Mouse (Mus musculus) lung, embryonic 15.5 days (tissue): ENCODE data around the gene Fbrs. TPM values are rescaled to one million over a fixed set of nuclear protein-coding genes. Genes with fewer than 3 reads are reported as not detected.
"Not testable (repeated sequence)": the region's sequence is repeated elsewhere in the genome, so short reads cannot be mapped to it uniquely, and the experiment has no call there.

Source experiments
- ATAC-seq: fragments of 200-750 bp; cut with Nextera tagmentation; 2 replicates; pipeline ENCODE4 v1.8.0; 2017; ENCODE audit warnings: moderate number of reproducible peaks, borderline replicate concordance; ENCODE audit not compliant: low FRiP score, low TSS enrichment; ENCODE audit errors: extremely low read depth
- H3K27ac ChIP-seq: fragments of 300-500 bp; sonication (generic); 2 replicates; pipeline ENCODE4 v1.5.1; 2015; ENCODE audit warnings: moderate library complexity, mild to moderate bottlenecking, inconsistent platforms
- H3K27me3 ChIP-seq: fragments of 300-500 bp; sonication (generic); 2 replicates; pipeline ENCODE4 v1.6.1; 2015; ENCODE audit warnings: inconsistent platforms
- H3K36me3 ChIP-seq: fragments of 300-500 bp; sonication (generic); 2 replicates; pipeline ENCODE4 v1.6.1; 2015; ENCODE audit warnings: inconsistent platforms
- H3K4me1 ChIP-seq: fragments of 300-500 bp; sonication (generic); 2 replicates; pipeline ENCODE4 v1.6.1; 2015; ENCODE audit warnings: inconsistent platforms
- H3K4me2 ChIP-seq: fragments of 300-500 bp; sonication (generic); 2 replicates; pipeline ENCODE4 v1.6.1; 2015; ENCODE audit warnings: inconsistent platforms, mild to moderate bottlenecking, moderate library complexity
- H3K4me3 ChIP-seq: fragments of 300-500 bp; sonication (generic); 2 replicates; pipeline ENCODE4 v1.5.1; 2015; ENCODE audit warnings: mild to moderate bottlenecking, inconsistent platforms
- H3K9ac ChIP-seq: fragments of 300-500 bp; sonication (generic); 2 replicates; pipeline ENCODE4 v1.6.1; 2015; ENCODE audit warnings: inconsistent platforms
- H3K9me3 ChIP-seq: fragments of 300-500 bp; sonication (generic); 2 replicates; pipeline ENCODE4 v1.6.1; 2016; ENCODE audit warnings: inconsistent platforms
- WGBS: fragments of 180-500 bp; shearing (Covaris S2); methylation state at CpG from one replicate; pipeline ENCODE4 v1.1.7; 2015; 5-methylcytosine and 5-hydroxymethylcytosine counted together
- polyA plus RNA-seq: library from polyadenylated mRNA; unstranded; fragments of >200 nt; fragmentation: Nextera tagmentation; extraction: Ambion mirVana; gene quantifications from 2 replicates; pipeline ENCODE4 v1.2.1, GENCODE M21; 2015

Gene Fbrs
- polyA plus RNA-seq, 1 experiment from 2014 or later: 12.2 TPM

DNA sequence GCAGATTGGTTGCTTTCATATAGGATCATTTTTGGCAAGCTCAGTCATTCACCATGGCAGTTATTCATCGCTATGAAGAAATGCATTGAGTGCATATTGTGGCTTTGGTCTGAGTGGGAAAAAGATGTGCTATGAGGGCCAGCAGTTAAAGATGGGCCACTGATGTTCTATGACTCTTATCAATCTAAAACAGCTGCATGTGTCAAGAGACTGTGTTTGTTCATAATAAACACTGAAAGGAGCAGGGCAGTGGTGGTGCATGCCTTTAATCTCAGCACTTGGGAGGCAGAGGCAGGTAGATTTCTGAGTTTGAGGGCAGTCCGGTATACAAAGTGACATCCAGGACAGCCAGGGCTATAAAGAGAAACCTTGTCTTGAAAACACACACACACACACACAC is 13.3 kb upstream of the Fbrs start:
- not testable (repeated sequence) for H3K27ac ChIP-seq, H3K9ac ChIP-seq, H3K9me3 ChIP-seq, H3K4me1 ChIP-seq, H3K27me3 ChIP-seq, ATAC-seq, H3K4me2 ChIP-seq, H3K4me3 ChIP-seq
- H3K36me3 ChIP-seq: peaks cover 34% of the 10 kb centered on the region
- 86% methylated on average over 2 of the region's 2 CpGs for WGBS

GRCm38 (mm10) chr7:127466606-127467005 is 12.4 kb upstream of the Fbrs start:
- WGBS: 90% methylated on average over 4 of the region's 4 CpGs
- H3K36me3 ChIP-seq: peaks cover 29% of the 10 kb centered on the region
- ATAC-seq: no peak

GRCm38 (mm10) chr7:127470011-127470715 is 8.8 kb upstream of the Fbrs start:
- Histone ChIP-seq H3K4me1 (peaks cover 16% of the 10 kb centered on the region), H3K4me2 (peak overlapping the region; percentile 81), H3K27ac (peak overlapping the region; percentile 97), H3K9me3 (no peaks in the 10 kb centered on the region), H3K36me3 (peaks cover 41% of the 10 kb centered on the region), H3K9ac (peak overlapping the region; percentile 62), H3K4me3 (peak overlapping the region; percentile 61), H3K27me3 (no peaks in the 10 kb centered on the region)
- ATAC-seq: no peak
- 8% methylated on average over 10 of the region's 10 CpGs for WGBS

More at GRCm38 (mm10) chr7:127466606-127467005, 12.4 kb upstream of the Fbrs start:
- Histone ChIP-seq H3K4me2 (no peak overlapping the region), H3K9me3 (no peaks in the 10 kb centered on the region), H3K9ac (no peak overlapping the region), H3K4me3 (no peak overlapping the region), H3K27ac (no peak overlapping the region), H3K4me1 (peaks cover 7% of the 10 kb centered on the region; the same call in 1 of the 2 replicates), H3K27me3 (no peaks in the 10 kb centered on the region)

DNA sequence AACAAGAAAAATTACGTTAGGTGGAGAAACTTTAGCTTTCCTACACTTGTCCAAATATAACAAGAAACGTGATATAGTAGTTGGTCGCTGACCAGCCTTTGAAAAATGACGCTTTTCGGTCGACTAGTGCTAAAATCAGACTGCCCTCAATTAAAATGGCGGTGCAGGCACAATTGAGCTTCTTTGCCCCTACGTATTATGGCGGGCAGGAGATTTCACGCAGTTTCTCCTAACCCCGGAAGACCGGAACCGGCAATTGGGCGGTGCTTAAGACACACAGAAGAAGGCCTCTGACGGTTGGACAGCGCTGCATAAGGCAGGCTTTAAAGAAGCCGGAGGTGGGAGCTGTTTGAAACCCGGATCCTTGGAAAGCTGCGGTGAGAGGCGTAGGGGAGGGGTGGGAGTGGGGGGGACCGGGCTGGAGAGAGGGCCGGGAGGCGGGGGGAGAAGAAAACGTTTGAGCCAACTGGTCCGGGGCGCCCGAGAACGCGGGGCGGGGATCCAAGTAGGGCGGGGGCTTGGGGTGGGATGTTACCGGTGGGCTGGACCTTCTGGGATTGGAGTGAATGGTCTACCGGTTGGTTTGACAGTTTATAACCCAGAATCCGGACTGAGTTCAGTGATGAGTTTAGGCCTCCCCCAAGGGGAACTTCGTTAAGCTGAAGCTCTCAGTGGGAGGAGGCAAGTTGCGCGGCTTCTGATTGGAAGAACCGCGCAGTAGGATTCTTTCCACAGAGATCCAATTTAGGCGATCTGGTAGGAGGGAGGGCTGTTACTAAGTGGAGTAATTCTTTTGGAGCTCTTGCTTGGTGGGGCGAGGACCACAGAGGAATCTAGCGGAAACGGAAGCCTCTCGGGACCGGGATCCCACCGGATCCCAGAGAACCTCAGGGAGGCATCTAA is 8.0 kb upstream of the Fbrs start:
- ATAC-seq: peak; percentile 94
- peaks cover 44% of the 10 kb centered on the region for H3K36me3 ChIP-seq
- H3K4me2 ChIP-seq: peak overlapping the region; percentile 81
- no peaks in the 10 kb centered on the region for H3K27me3 ChIP-seq
- no peaks in the 10 kb centered on the region for H3K9me3 ChIP-seq
- peak overlapping the region; percentile 61 for H3K4me3 ChIP-seq
- peak overlapping the region; percentile 97 for H3K27ac ChIP-seq
- under 1% methylated on average over 46 of the region's 46 CpGs for WGBS
- peaks cover 16% of the 10 kb centered on the region for H3K4me1 ChIP-seq
- H3K9ac ChIP-seq: peak overlapping the region; percentile 62

DNA sequence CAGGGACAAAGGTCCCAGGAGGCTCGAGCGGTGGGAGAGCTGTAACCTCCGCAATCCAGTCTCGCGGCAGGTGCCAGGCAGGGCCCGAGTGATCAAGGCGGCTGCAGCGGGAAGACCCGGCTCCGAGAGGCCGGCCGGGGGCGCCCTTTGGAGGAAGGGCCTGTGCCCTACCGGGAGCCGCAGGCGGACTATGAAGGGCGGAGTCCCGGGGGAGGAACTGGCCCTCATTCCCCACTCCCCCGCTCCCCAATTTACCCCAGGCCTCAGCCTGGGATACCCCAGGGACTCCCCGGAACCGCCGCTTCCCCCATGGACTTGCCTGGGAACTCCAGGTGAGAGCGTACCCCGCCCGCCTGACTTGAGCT is 7.4 kb upstream of the Fbrs start:
- Histone ChIP-seq H3K4me1 (peaks cover 16% of the 10 kb centered on the region), H3K27ac (peak overlapping the region; percentile 97), H3K27me3 (no peaks in the 10 kb centered on the region), H3K4me2 (peak overlapping the region; percentile 81), H3K9me3 (no peaks in the 10 kb centered on the region), H3K36me3 (peaks cover 48% of the 10 kb centered on the region), H3K9ac (peak overlapping the region; percentile 59), H3K4me3 (peak overlapping the region; percentile 61)
- peak; percentile 27; the same call in 1 of the 2 replicates for ATAC-seq
- WGBS: 0% methylated on average over 25 of the region's 25 CpGs

- H3K36me3 ChIP-seq: peaks cover 50% of the 10 kb centered on the region
- 3% methylated on average over 7 of the region's 7 CpGs for WGBS
- H3K4me3 ChIP-seq: peak overlapping the region; percentile 61
- peak overlapping the region; percentile 59 for H3K9ac ChIP-seq
- H3K4me2 ChIP-seq: peak overlapping the region; percentile 81
- H3K27me3 ChIP-seq: no peaks in the 10 kb centered on the region
- H3K4me1 ChIP-seq: peaks cover 20% of the 10 kb centered on the region
- H3K9me3 ChIP-seq: no peaks in the 10 kb centered on the region
- H3K27ac ChIP-seq: peak overlapping the region; percentile 97
- ATAC-seq: no peak
Measured at GRCm38 (mm10) chr7:127472060-127472459, 6.9 kb upstream of the Fbrs start.

- Histone ChIP-seq H3K9me3 (no peaks in the 10 kb centered on the region), H3K4me3 (no peak overlapping the region), H3K4me1 (peaks cover 22% of the 10 kb centered on the region), H3K9ac (no peak overlapping the region), H3K4me2 (no peak overlapping the region), H3K27ac (no peak overlapping the region), H3K36me3 (peaks cover 37% of the 10 kb centered on the region), H3K27me3 (no peaks in the 10 kb centered on the region)
- no peak for ATAC-seq
- WGBS: 87% methylated on average over 5 of the region's 5 CpGs
Measured at GRCm38 (mm10) chr7:127473705-127474104, 5.3 kb upstream of the Fbrs start.

GRCm38 (mm10) chr7:127474378-127475070 is 4.5 kb upstream of the Fbrs start:
- H3K4me1 ChIP-seq: peaks cover 22% of the 10 kb centered on the region
- H3K4me3 ChIP-seq: no peak overlapping the region
- no peaks in the 10 kb centered on the region for H3K27me3 ChIP-seq
- H3K9me3 ChIP-seq: no peaks in the 10 kb centered on the region
- peaks cover 37% of the 10 kb centered on the region for H3K36me3 ChIP-seq
- H3K27ac ChIP-seq: no peak overlapping the region
- no peak overlapping the region for H3K4me2 ChIP-seq
- ATAC-seq: no peak
- 74% methylated on average over 6 of the region's 6 CpGs for WGBS
- H3K9ac ChIP-seq: no peak overlapping the region

- no peak for ATAC-seq
- WGBS: 92% methylated on average over 11 of the region's 11 CpGs
- Histone ChIP-seq H3K4me3 (no peak overlapping the region), H3K9ac (no peak overlapping the region), H3K36me3 (peaks cover 37% of the 10 kb centered on the region), H3K27me3 (no peaks in the 10 kb centered on the region), H3K4me1 (peaks cover 21% of the 10 kb centered on the region), H3K4me2 (no peak overlapping the region), H3K27ac (no peak overlapping the region), H3K9me3 (no peaks in the 10 kb centered on the region)
Measured at GRCm38 (mm10) chr7:127475186-127475740, 3.7 kb upstream of the Fbrs start.

GRCm38 (mm10) chr7:127476336-127476735 is 2.7 kb upstream of the Fbrs start:
- no peaks in the 10 kb centered on the region for H3K9me3 ChIP-seq
- H3K4me1 ChIP-seq: peaks cover 29% of the 10 kb centered on the region
- no peak overlapping the region for H3K9ac ChIP-seq
- no peak for ATAC-seq
- no peak overlapping the region for H3K27ac ChIP-seq
- no peaks in the 10 kb centered on the region for H3K27me3 ChIP-seq
- peaks cover 42% of the 10 kb centered on the region for H3K36me3 ChIP-seq
- no peak overlapping the region for H3K4me3 ChIP-seq
- H3K4me2 ChIP-seq: no peak overlapping the region
- WGBS: 90% methylated on average over 11 of the region's 11 CpGs

GRCm38 (mm10) chr7:127476855-127477254 is 2.1 kb upstream of the Fbrs start:
- Histone ChIP-seq H3K9ac (peak overlapping the region; percentile 36; the same call in 1 of the 2 replicates), H3K4me2 (peak overlapping the region; percentile 75), H3K27ac (peak overlapping the region; percentile 97; the same call in 1 of the 2 replicates), H3K9me3 (no peaks in the 10 kb centered on the region), H3K27me3 (no peaks in the 10 kb centered on the region), H3K4me3 (peak overlapping the region; percentile 91), H3K4me1 (peaks cover 29% of the 10 kb centered on the region), H3K36me3 (peaks cover 45% of the 10 kb centered on the region)
- ATAC-seq: no peak
- 60% methylated on average over 4 of the region's 4 CpGs for WGBS
